Mouse (Mus musculus) frontal cortex, postnatal 36 days (tissue): ENCODE data around the gene Kbtbd12.
A peak's percentile ranks its signal among the peaks of the same experiment; 100 is the strongest.

Experiments
- DNase-seq, 2 experiments: peaks; one replicate each; pipeline ENCODE4 v3.0.0; 2022; ENCODE audit warnings: low spot score in 2 of 2

Gene Kbtbd12

DNA sequence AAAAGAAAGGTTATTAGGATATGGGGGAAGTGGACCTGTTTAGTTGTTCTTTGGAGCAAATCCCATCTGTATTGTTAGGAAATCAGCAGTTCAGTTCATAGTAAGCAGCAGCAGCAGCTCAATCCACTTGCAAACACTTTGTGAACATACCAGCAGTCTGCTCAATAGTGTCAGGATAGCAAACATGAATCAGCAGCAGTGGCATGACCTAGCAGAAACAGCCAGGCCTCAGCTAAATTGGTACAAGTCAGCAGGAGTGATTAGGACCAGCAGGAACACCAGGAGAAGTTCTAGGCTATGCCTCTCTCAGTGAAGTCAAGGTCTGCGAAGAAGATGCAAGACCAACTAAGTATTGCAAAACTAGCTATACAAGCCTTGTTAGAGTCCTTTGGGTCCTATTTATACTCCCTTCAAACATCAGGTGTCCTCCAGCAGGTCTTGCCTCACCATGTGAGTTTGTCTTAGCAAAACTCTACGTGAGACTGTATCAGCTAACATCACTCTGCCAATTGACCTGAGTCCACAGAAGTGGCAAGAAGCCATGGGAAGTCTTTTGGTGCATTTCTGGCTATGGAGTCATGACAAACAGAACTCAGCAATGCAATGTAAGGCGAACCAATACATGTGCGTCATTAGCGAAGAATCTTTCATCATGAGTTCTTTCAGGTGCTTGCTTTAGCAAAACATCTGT is at the start of gene Kbtbd12:
TSS of gene Kbtbd12 (minus strand) at position 340 of the 691 bp plus-strand sequence.
- no peak for DNase-seq

DNA sequence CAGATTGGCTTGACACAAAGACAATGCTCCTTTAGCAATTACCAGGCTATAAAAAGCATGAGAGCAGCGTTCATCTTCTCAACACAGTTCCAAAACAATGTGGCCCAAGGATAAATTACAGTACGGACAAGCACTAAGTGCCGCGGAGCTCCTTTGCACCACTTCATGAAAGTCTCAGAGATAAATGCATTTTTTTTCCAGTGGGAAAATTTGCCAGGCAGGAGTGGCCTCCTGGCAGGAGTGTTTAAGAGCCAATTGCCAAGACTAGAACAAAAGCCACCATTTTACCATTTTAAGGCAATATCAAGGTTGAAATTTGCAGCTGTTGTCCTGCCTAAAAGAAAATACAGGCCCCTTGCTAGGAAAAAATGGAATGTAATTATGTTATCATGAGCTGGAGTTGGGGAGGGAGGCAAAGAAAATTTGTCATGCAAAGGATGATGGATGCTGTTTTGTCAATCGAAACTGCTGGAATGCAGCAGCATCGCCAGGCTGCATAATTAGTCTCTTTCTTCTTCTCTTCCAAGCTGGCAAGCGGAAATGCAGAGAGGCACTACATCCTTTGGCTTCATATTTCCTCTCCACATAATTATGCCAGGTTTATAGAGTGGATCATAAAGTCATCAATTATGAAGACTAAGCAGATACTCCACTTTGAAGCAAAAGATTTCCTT is 45.8 kb upstream of the Kbtbd12 start:
- DNase-seq = no peak

DNA sequence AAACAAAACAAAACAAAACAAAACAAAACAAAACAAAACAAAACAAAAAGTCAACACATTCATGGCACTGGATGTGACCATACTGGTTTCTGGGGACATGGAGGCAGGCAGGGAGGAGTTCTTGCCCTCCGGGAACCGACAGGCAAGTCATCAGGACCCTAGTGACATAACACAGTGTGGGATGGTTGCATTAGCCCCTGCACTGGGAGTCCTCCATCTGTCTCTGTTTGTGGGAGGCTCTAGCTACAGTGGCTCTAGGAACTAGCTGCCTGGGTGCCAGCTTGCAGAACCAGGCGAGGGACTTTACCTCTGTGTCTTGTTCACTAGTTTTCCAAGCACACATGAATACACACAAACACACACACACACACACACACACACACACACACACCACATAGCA is 43.3 kb upstream of the Kbtbd12 start:
- DNase-seq = no peak

DNA sequence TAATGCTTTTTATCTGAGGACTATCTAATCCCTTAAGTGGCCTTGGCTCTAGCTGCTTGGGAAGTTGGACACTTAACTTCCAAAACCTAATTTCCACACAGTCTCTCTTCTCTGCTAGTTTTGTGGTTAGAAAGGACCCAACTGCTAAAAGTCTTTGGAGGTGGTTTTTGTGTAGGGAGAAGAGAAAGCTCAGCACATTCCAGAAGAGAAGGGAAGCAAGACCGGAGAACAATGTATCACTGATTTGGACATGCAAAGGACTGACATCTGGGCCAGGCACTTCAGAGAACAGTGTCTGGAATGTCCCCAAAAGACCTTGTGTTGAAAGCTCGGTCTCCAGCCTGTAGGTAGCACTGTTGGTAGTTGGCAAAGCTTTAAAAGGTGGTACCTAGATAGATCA is 40.0 kb upstream of the Kbtbd12 start:
- no peak for DNase-seq

DNA sequence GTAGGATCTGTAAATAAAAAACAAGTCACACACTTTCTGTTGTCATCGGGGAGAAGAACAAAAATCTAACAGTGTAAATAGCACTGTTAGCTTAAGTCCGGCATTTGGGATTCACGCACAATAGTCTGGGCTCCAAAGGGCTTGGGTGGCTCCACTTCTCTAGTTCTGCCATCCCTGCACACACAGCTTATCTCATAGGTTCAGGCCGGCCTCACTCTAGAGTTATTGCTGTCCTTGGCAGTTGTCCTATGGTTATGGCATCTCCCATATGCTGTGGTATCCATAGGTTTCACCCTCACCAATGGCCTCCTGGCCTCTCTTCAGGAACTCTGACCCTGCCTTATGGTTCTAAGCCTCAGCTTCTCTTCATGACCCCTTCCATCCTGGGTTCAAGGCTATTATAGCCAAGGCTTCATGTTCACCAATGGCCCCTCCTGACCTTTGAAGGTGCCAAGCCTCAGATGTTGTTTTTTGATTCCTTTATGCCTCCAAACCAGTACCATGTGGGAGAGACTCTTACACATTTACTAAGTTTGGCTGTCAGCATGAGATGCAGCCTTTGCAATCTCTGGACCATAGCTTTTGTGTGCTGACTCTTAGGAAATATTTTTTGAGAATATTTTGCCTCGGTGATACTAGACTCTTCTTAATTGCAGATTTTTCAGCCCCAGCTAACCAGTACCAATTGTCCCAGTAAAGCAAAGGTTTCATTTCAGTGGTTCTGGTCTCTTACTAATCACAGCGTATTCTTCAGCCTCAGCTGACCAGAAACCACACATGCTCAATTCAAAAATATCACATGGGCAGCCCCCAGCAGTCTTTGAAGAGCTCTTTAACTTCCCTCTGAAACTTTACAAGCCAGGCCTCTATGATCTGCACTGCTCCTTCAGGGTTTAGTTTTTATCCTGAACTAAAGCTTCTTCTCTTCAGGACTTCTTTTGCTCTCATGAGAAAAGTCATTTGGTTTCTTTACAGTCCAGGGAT is 39.3 kb upstream of the Kbtbd12 start:
- DNase-seq = no peak

DNA sequence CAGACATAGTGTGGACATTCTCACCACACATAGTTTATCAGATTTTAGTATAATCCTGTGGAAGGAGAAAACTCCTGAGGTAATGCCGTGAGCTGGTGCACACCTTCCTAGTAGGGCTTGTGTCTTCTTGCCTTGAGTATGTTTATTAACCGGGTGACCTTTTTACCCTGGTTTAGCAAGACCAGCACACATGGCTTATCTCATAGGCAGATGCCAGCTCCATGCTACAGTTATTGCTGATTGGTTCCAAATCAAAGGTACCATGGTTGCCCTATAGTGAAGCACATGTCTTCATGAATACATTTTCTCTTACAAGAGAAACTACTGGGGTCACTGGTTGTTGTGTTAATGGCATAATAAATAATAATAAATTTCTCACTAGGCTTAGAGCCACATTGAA is 38.1 kb upstream of the Kbtbd12 start:
- no peak for DNase-seq

DNA sequence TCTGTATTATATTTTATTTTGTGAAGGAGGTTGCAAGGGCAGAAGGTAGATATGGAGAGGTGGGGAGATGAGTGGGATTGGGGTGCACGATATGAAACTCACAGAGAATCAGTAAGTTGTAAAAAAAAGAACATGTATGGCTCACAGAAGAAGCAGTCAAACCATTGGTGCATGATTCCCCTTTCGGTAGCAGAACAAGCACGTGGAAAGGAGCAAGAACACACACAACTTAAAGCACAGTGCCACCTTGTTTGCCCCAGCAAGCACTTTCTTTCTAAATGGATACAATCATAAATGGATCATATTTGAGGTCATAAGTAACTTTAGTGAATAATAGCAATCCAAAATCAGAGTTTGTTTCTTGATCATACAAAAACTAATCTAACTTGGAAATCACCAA is 24.5 kb upstream of the Kbtbd12 start:
- no peak for DNase-seq

DNA sequence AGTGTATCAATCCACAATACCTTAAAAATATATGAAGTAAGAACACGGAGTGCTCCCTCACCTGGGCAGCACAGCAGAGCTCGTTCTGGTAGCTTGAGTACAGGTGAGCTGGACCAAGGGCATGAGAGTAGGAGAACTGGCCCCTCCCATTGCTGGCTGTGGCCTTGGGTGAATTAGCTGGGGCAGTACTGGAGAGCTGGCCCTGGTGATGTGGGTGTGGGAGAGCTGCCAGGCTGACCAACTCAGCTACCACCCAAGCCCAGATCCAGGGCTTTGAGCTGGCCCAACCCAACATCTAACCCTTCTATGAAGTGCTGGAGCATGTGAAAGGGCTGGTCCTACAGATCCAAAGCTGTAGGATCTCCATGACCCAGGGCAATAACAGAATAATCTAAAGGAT is 23.9 kb upstream of the Kbtbd12 start:
- no peak for DNase-seq

DNA sequence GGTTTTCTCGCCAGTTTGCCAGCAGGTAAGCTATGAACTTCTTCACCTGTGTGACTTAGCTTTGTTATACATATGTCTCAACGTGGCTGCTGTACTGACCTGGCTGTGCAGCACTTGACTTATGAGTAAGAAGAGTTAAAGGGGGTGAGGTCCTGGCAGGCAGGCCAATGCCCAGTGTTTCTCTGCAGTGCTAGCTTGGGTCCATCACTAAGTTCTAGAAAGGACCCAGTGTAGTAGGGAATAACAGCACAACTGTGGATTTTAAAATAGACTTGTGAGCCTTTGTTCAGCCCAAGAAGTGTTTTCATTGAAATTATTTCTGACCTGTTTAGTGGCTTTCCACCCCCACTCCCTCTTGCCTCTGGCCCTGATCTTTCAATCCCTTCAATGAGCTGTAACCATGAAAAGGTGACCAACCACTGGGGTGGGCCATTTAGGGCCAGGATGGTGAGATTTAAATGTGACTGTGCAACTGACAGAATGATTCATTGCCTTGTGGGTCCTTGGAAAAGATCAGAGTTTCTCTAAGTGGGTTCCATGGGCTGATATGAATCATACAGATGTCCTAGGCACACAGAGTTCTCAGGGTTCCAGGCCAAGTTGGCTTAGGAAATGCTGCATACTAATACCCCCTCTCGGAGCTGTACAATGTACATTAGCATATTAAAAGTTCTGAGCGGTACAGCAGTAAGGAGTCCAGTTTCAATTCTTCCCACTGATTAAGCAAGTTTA is 10.0 kb upstream of the Kbtbd12 start:
- peak in 1 of 2 experiments; percentile 37 for DNase-seq

DNA sequence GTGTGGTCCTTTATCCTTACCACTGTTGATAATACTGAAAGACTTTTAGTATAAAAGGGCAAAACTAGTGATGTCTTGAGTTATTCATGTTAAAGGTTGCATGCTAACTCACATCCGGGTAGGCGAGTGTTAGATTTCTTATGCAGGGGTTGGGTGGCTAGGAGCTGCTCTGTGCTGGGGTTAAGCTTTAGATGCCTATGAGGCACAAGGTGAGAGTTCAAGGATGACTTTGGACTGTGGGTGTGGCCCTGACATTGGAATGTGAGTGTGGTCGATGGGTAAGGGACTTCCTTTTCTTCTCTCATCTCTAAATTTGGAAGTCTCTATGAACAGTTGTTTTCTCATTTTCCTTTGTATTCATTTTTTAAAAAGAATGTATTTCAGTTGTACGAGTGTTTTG is 7.0 kb upstream of the Kbtbd12 start:
- no peak for DNase-seq

DNA sequence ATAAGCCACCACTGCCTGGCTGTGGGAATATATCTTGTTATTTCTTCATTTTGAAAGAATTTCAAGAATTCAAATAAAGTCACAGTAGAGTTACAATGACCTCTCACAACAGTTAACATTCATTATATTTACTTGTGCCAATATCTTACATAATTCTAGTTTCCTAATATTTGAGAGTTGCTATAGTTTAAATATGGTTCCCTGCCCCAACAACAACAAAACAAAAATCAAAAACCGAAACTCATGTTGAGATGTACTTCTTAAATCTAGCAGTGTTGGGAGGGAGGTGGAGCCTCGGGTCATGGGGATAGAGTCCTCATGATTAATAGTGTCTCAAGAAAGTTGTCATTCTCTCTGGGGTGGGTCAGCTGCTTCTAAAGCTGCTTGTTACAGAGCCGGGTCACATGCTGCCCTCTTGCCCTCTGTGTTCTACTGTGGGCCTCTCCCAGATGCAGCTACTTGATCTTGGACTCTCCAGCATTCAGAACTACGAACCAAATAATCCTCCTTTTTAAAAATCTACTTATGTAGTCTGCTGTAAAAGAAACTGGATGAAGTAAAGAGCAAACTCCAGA is 3.7 kb upstream of the Kbtbd12 start:
- DNase-seq = no peak

DNA sequence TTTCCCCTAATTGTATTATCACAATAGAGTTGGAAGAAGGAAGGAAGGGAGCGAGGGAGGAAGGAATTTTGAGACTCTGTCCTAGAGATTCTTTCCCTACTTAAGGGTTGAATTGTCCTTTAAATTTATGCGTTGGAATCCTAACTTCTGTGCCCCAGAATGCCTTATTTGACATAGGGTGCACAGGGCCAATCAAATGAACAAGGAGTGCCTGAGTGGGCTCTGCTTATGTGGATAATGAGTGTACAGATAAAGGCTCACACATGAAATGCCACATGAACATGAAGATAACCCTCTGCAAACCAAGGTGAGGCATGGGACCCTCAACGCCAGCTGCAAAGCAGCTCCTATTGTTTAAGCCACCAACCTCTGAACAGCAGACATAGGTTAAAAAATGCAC is 2.6 kb upstream of the Kbtbd12 start:
- no peak for DNase-seq

DNA sequence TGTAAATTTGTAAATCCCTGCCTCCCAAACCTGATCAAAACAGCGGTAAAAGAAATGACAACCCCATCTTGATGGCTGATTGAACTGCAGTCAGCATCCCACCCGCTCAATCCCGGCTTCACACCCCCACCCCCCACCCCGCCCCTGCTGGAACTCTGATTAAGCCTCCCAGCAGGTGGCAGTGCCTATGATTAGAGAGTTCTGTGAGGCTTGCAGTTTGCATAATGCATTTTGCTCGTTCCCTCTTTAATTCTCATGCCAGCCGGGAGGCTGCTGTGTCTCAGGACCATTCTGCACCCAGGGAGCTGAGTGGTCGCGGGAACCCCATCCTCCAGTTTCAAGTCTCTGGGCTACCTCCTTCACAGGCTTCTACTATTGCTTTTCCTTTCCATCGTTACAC is 2.2 kb upstream of the Kbtbd12 start:
- peak; percentile 41 to 55 for DNase-seq

DNA sequence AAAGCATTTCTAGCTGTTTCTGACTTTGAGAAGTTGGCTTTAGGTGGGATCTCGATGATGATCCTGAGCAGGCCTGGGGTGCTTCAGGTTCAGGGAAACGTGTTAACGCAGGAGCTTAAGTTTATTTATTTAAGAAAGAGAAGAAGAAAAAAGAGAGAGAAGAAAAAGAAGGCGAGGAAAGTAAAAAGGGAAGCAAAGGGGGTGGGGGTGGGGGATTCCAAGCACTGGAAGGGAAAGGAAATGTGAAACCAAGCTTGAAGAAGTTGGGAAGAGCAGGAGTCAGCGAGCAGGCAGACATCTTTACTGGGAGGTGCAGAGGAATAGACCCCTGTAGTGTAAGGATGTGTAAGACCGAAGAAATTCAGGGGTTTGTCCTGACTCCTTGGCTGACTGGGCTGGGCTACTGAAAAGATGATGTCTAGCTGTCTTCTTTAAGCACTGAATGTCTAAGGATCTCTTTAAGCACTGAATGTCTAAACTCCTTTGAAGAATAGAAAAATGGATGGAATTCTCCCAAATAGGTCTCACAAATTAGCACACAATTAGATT is 1.7 kb upstream of the Kbtbd12 start:
- DNase-seq = peak in 1 of 2 experiments; percentile 20

DNA sequence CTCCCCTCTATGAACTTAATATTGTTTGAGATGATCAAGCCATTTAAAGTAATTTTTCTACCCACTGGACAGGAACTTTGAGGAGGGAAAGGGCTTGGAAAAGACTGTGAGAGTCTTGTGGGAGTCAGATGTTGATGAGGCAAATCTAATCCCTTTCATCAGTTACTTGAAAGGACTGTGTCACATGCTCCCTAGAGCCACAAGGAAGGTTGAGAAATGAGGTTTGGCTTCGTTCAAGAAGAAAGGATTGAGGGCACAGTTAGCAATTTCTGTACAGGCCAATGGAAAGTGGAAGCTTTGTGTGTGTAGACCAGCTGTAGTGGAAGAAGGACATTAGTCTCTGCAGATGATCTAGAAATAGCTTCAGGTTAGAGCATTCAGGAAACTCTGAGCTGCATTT is 1.2 kb upstream of the Kbtbd12 start:
- no peak for DNase-seq

DNA sequence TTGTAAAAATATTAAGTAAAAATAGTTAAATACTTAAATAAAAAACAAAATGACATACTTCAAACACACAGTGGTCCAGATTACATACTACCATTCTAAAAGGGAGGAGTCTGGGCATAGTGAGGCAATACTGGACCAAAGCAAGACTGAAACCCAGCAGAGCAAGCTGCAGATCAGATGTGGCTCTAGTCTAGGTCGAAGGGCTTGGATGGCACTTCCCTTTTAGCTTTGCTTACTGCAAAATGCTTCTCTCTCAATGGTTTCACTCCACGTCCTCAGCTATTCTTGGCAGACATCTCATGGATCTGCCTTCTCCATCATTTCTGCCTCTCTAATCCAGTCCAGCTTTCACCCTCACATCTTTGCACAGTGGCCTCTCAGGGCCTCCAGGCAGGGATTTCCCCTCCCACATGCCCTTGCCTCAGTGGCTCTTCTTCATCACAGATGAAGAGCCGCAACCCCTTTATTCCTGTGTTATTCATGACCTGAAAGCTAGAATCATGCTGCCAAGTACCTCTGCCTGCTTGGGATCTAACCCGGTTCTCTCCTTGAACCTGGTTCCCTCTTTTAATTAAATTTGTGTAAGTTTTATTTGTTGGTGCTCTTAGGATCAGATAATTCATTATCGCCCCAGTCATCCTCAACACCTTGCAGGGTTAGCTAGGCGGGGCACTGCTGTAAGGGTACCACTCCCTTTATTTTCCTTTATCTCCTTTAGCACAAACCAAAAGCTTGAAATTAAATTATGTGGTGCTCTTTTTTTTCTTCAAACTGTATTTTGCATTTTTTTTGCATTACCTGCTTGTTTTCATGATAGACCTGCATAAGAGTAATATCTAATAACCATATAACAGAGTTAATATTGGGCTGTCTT is 1.6 kb downstream of the Kbtbd12 start:
- DNase-seq = no peak

DNA sequence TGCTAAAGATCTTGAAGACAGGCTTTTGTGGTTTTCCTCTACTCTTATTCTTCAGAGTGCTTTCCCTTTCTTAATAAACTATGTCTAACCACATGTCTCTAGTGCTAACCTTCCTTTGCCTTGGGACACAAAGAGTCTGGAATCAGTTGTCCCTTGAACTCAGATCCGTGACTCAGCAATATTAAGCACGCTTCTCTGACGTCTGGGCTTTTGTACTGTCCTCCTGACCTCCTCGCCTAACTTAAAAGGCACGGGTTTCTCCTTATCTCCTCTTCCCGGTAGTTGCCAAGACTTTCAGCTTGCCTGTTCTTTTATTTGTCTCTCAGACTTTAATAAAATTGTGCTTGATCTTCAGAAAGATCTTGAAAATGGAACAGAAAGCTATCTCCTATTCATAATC is 6.5 kb downstream of the Kbtbd12 start:
- DNase-seq = no peak

DNA sequence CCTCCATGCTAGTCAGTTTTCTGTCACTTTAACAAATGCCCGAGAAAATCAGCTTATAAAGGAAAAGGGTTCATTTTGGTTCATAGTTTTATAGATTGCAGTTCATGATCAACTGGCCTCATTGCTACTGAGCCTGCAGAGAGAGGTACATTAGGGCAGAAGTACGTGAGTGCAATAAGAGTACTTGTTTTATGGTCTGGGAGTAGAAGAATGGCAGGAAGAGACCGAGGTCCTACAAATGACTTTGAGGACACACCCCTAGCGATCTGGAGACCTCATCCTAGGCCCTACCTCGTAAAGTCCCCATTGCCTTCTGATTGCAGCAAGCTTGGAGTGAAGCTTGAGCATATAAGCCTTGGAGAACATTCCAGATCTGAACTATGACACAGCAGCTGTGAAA is 7.2 kb downstream of the Kbtbd12 start:
- DNase-seq = no peak

DNA sequence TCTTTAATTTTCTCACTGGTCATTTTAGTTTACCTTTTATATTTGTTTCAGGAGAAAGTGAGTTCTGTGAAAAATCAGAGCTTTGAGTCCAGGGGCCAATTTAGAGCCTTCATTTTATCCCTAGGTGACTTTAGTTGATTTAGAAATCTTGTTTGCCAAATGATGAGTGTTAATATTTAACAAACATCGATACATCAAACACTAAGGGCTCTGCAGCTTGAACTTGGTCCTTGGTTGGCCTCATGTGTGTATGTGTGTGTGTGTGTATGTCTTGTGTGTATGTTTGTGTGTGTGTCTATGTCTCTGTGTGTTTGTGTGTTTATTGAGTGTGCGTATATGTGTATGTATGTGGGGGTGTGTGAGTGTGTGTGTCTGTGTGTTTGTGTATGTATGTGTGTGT is 7.9 kb downstream of the Kbtbd12 start:
- DNase-seq = no peak

DNA sequence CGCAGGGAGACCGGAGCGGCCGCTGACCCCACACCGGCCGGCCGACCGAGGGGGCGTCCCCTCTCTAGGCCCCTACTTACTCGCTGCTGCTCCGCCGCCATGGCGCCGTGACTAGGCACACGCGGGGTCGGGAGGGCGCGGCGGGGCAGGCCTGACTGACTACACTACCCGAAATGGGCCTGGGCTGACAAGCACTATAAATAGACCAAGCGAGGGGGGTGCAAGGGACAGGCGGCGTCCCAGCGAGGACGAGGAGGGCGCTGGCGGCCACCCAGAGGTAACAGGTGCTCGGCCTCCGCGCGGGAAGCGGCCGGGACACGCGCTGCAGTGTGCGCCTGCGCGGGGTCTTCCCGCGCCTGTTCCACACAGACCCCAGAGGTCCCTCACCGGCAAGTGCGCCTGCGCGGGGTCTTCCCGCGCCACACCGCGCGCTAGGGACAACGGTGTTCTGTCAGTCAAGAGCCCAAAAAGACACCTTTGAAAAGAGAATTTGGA is 10.4 kb downstream of the Kbtbd12 start:
- DNase-seq = peak; percentile 55 to 64
